24 mouse cellular contexts compared by ENCODE assay signal in the genomic region with DNA sequence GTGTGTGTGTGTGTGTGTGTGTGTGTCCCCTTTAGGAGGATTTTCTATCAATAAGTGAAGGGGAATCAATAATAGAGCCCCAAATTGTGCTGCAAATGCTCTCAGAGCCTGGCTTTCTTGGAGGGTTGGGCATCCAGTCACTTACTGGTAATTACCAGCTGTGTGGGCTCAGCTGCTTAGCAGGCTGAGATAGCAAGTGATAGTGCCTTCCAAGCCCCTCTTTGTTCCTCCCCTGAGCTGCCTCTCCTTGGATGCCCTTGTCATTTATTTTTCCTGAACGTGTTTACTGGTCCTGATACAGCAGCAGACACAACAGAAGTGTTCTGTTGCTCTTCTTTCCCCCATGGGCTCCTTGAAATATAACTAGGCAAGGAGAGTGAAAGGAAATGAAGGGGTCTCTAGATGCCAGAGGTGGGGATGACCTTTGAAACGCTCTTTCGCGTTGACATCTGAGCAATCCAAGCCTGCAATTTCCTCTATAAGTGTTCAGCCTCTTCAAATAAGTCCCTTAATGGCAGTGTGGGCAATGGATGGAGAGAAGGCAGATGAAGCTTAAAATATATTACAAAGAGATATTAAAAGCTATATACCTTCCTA.
DNase-seq lines count a peak whose midpoint lies in the region; ATAC-seq and TF ChIP-seq lines count a peak whose summit lies in the region.
"Had no signal": no experiment of that assay in that cellular context is flagged by ENCODE, and none has a peak within 500 bp of the region (broad histone marks: within the 10 kb centered on the region; RNA-seq: fewer than 3 reads in every experiment).

No protein-coding gene starts in this region.

- H3K4me2 ChIP-seq in forebrain, embryonic 16.5 days (ENCODE audit: low read length) = no peak overlapping the region
- no peak overlapping the region for H3K4me2 ChIP-seq in forebrain, embryonic 11.5 days (ENCODE audit: low read depth, low read length, severe bottlenecking)
- no peak overlapping the region for H3K4me2 ChIP-seq in midbrain, embryonic 12.5 days (replicated peaks)
- H3K4me2 ChIP-seq: embryonic facial prominence, embryonic 12.5 days; limb, embryonic 13.5 days; liver, embryonic 13.5 days; lung, embryonic 14.5 days had no signal

- H3K9me3 ChIP-seq in forebrain, embryonic 16.5 days (ENCODE audit: control insufficient read depth, low read length) = no peaks in the 10 kb centered on the region
- H3K9me3 ChIP-seq in forebrain, embryonic 11.5 days (ENCODE audit: control insufficient read depth, low read length) = no peaks in the 10 kb centered on the region
- H3K9me3 ChIP-seq in midbrain, embryonic 12.5 days = no peaks in the 10 kb centered on the region
- H3K9me3 ChIP-seq: embryonic facial prominence, embryonic 12.5 days; limb, embryonic 13.5 days; liver, embryonic 13.5 days had no signal

- H3K36me3 ChIP-seq in forebrain, embryonic 16.5 days (ENCODE audit: control insufficient read depth, insufficient read depth) = no peaks in the 10 kb centered on the region
- H3K36me3 ChIP-seq in forebrain, embryonic 11.5 days (ENCODE audit: control insufficient read depth, insufficient read depth, low read length) = no peaks in the 10 kb centered on the region
- H3K36me3 ChIP-seq in midbrain, embryonic 12.5 days = no peaks in the 10 kb centered on the region
- H3K36me3 ChIP-seq: embryonic facial prominence, embryonic 12.5 days; limb, embryonic 13.5 days; liver, embryonic 13.5 days had no signal

- 68% methylated on average over 4 of the region's 4 CpGs for WGBS in forebrain, embryonic 16.5 days
- 67% methylated on average over 4 of the region's 4 CpGs for WGBS in forebrain, embryonic 11.5 days
- WGBS in midbrain, embryonic 12.5 days = 56% methylated on average over 4 of the region's 4 CpGs
- 23% methylated on average over 4 of the region's 4 CpGs for WGBS in olfactory bulb, adult 2 months

- ATAC-seq in forebrain, embryonic 16.5 days = peak; percentile 51; the same call in 1 of the 2 replicates
- no peak for ATAC-seq in forebrain, embryonic 11.5 days (replicated peaks; ENCODE audit: low FRiP score)
- ATAC-seq in midbrain, embryonic 12.5 days (ENCODE audit: low FRiP score, low read depth) = 0 out of 2 replicates have a peak, but pooled peaks have one; percentile 27
- ATAC-seq: intestine, embryonic 16.5 days had no signal

- H3K27me3 ChIP-seq in forebrain, embryonic 16.5 days (replicated peaks; ENCODE audit: control insufficient read depth, insufficient read depth, low read length) = no peaks in the 10 kb centered on the region
- no peaks in the 10 kb centered on the region for H3K27me3 ChIP-seq in forebrain, embryonic 11.5 days (ENCODE audit: control insufficient read depth, insufficient read depth, low read length)
- no peaks in the 10 kb centered on the region for H3K27me3 ChIP-seq in midbrain, embryonic 12.5 days
- H3K27me3 ChIP-seq: embryonic facial prominence, embryonic 12.5 days; limb, embryonic 13.5 days; liver, embryonic 13.5 days had no signal

- H3K4me1 ChIP-seq in forebrain, embryonic 16.5 days (replicated peaks; ENCODE audit: control insufficient read depth, insufficient read depth, low read length) = peaks cover 6% of the 10 kb centered on the region
- H3K4me1 ChIP-seq in forebrain, embryonic 11.5 days (replicated peaks; ENCODE audit: control insufficient read depth, insufficient read depth, low read length) = no peaks in the 10 kb centered on the region
- H3K4me1 ChIP-seq in midbrain, embryonic 12.5 days = peaks cover 3% of the 10 kb centered on the region; the same call in 1 of the 2 replicates
- no peaks in the 10 kb centered on the region for H3K4me1 ChIP-seq in olfactory bulb, adult 2 months (ENCODE audit: control insufficient read depth, insufficient read depth, low read length)
- H3K4me1 ChIP-seq: embryonic facial prominence, embryonic 12.5 days; limb, embryonic 13.5 days; liver, embryonic 13.5 days had no signal

- H3K9ac ChIP-seq in forebrain, embryonic 16.5 days (replicated peaks; ENCODE audit: low read depth, low read length) = no peak overlapping the region
- H3K9ac ChIP-seq in forebrain, embryonic 11.5 days (ENCODE audit: low read length) = no peak overlapping the region
- no peak overlapping the region for H3K9ac ChIP-seq in midbrain, embryonic 12.5 days (replicated peaks)
- H3K9ac ChIP-seq: embryonic facial prominence, embryonic 12.5 days; limb, embryonic 13.5 days; liver, embryonic 13.5 days; lung, embryonic 14.5 days had no signal

- H3K27ac ChIP-seq in forebrain, embryonic 16.5 days (ENCODE audit: low read length) = no peak overlapping the region
- H3K27ac ChIP-seq in forebrain, embryonic 11.5 days (ENCODE audit: low read depth, low read length) = no peak overlapping the region
- H3K27ac ChIP-seq in midbrain, embryonic 12.5 days (replicated peaks) = peak overlapping the region; percentile 40; the same call in 1 of the 2 replicates
- H3K27ac ChIP-seq in olfactory bulb, adult 2 months (ENCODE audit: insufficient read depth, low read depth, low read length) = peak overlapping the region; percentile 43; the same call in 1 of the 2 replicates
- H3K27ac ChIP-seq: embryonic facial prominence, embryonic 12.5 days; limb, embryonic 13.5 days; liver, embryonic 13.5 days had no signal

- DNase-seq in forebrain, embryonic 11.5 days (ENCODE audit: low spot score) = no peak
- peak; percentile 8 for DNase-seq in retina, embryonic 14.5 days (ENCODE audit: low spot score)
- no peak for DNase-seq in retina, postnatal 1 day
- DNase-seq in lung, postnatal 4 days = no peak
- no peak for DNase-seq in lung, postnatal 25 days (ENCODE audit: low spot score)
- DNase-seq: adrenal gland, postnatal 36 days; B cell, adult 2 months; cerebellum, adult 2 months; cerebellum, postnatal 36 days; gastrocnemius, postnatal 10 days; heart, adult 18-20 months; heart, postnatal 36 days; liver, embryonic 13.5 days; lung, embryonic 14.5 days; right cerebral cortex, adult 18-20 months; spleen, adult 18-20 months; thymus, postnatal 36 days had no signal

- no peak for TF ChIP-seq CTCF in olfactory bulb, adult 2 months (IDR thresholded peaks at IDR 0.05; ENCODE audit: insufficient read depth, low read depth, low read length)

- H3K4me3 ChIP-seq in forebrain, embryonic 16.5 days (replicated peaks; ENCODE audit: low read length) = no peak overlapping the region
- no peak overlapping the region for H3K4me3 ChIP-seq in forebrain, embryonic 11.5 days (ENCODE audit: low read depth, low read length)
- no peak overlapping the region for H3K4me3 ChIP-seq in midbrain, embryonic 12.5 days
- H3K4me3 ChIP-seq in olfactory bulb, adult 2 months (ENCODE audit: insufficient read depth, low read depth, low read length) = no peak overlapping the region
- H3K4me3 ChIP-seq: embryonic facial prominence, embryonic 12.5 days; erythroblast, embryonic 14.5 days; limb, embryonic 13.5 days; liver, embryonic 13.5 days had no signal

- TF ChIP-seq POLR2A in olfactory bulb, adult 2 months (IDR thresholded peaks at IDR 0.05; ENCODE audit: insufficient read depth, low read depth, low read length) = no peak

Comparison
In these comparisons a context has a peak if more than half of its experiments do, and no peak if none do; other contexts are left out.
1. H3K27ac ChIP-seq: peak in midbrain, embryonic 12.5 days (single experiment) and olfactory bulb, adult 2 months (single experiment); none in forebrain, embryonic 16.5 days (single experiment) and forebrain, embryonic 11.5 days (single experiment).